Mouse (Mus musculus): ENCODE measurements around the gene Fmnl1.

DNA sequence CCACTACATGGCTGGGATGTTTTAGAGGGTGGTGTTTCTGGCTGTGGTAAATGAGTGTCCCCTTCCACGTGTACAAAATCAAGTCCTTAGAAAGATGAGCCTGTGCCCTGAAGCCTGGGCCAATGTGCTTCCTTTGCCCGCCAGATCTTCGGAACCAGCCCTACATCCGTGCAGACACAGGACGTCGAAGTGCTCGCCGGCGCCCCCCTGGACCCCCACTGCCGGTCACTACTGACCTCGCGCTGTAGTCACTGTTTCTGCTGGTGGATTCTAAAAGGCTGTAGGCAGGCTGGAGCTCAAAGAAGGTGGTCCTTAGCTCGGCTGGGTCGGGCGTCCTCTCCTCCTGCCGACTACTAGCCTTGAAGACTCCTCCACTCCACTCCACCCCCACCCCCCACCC is 27.4 kb downstream of the Fmnl1 start:
- no peak for TF ChIP-seq CTCF (IDR thresholded peaks at IDR 0.05; ENCODE audit: borderline replicate concordance, insufficient read depth, low read length)
- no peak for TF ChIP-seq POLR2A (IDR thresholded peaks at IDR 0.05; ENCODE audit: low read depth, low read length)

Data from embryonic fibroblast, embryonic 13.5 days (primary cell).